Mouse (Mus musculus): ENCODE measurements at regions not wholly inside any gene's neighbourhood (a gene's known extent, or its start where the extent isn't known, plus 50 kb on each side); places are given as distances from the start of the nearest gene placed in this dataset.

- dilution Hi-C loops (cut with MboI; ENCODE audit: extremely low pct_ligation_motif_present, extremely low pct_unique_long_range_greater_than_20kb, low sequenced_read_pairs), result no loop called here
Measured at GRCm38 (mm10) chr9:33404691-33405090, 768.7 kb downstream of the Ets1 start.

DNA sequence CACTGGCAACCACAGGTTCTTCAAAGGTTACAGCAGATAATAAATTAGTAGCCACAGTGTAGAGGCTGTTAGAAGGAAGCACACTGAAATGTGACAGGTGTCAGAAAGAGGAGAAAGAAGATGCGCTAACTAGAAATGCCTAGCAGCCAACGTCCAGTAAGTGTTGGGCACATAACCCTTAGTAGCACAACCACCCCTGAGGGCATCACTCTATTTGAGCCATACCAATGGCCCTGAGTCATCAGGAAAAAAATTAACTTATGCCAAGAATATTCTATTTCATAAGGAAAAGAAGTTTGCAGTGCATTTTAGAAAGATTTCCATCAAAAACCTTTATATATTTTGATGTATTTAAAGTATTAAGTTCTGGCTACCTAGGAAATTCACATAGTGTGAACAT, 771.5 kb downstream of the Ets1 start:
- DNase-seq (ENCODE audit: extremely low read depth), result no peak
- TF ChIP-seq SMC3 (IDR thresholded peaks at IDR 0.05; ENCODE audit: low read depth, low read length) (no peak), MXI1 (IDR thresholded peaks at IDR 0.05; ENCODE audit: low read depth, low read length) (no peak), HCFC1 (IDR thresholded peaks at IDR 0.05; ENCODE audit: low read depth, low read length) (no peak), IRF4 (IDR thresholded peaks at IDR 0.05; ENCODE audit: low read depth, low read length) (no peak), USF2 (conservative IDR thresholded peaks at IDR 0.05; ENCODE audit: low read depth, low read length) (no peak), ZMIZ1 (IDR thresholded peaks at IDR 0.05; ENCODE audit: low read depth, low read length) (no peak), E2F4 (IDR thresholded peaks at IDR 0.05; ENCODE audit: insufficient replicate concordance, low read depth, low read length) (no peak), BHLHE40 (IDR thresholded peaks at IDR 0.05; ENCODE audit: low read depth, low read length) (no peak), GABPA (IDR thresholded peaks at IDR 0.05; ENCODE audit: insufficient replicate concordance, low read depth, low read length) (no peak), KAT2A (IDR thresholded peaks at IDR 0.05; ENCODE audit: insufficient replicate concordance, low read length) (no peak), CHD1 (IDR thresholded peaks at IDR 0.05; ENCODE audit: low read depth, low read length) (no peak), NELFE (IDR thresholded peaks at IDR 0.05; ENCODE audit: low read depth, low read length) (no peak)

More at GRCm38 (mm10) chr9:33404691-33405090, 768.7 kb downstream of the Ets1 start:
- no peak overlapping the region for H3K9ac ChIP-seq (ENCODE audit: insufficient read depth, low read depth)
- H3K36me3 ChIP-seq (replicated peaks in 1 of 2; ENCODE audit: control insufficient read depth in 1 of 2, insufficient read depth in 1 of 2, low read length in 1 of 2), result no peaks in the 10 kb centered on the region
- no peaks in the 10 kb centered on the region for H3K27me3 ChIP-seq (replicated peaks)
- TF ChIP-seq MAFK (IDR thresholded peaks at IDR 0.05; ENCODE audit: insufficient replicate concordance, low read length) (peak; percentile 82), SIN3A (IDR thresholded peaks at IDR 0.05; ENCODE audit: low read length) (no peak)
- no peaks in the 10 kb centered on the region for H3K79me2 ChIP-seq (replicated peaks; ENCODE audit: control insufficient read depth, extremely low read depth, insufficient read depth, poor library complexity, severe bottlenecking)
- no peak overlapping the region for H3K4me3 ChIP-seq (replicated peaks in 1 of 3; ENCODE audit: low read depth in 2 of 3, low read length in 2 of 3, poor library complexity in 1 of 3)
- H3K4me1 ChIP-seq (ENCODE audit: control insufficient read depth in 1 of 2, insufficient read depth in 2 of 2), result no peaks in the 10 kb centered on the region
- H3K27ac ChIP-seq (ENCODE audit: insufficient read depth, low read depth), result no peak overlapping the region
- no peak overlapping the region for H3K4me2 ChIP-seq (ENCODE audit: insufficient read depth, low read depth, poor library complexity, severe bottlenecking)
- in situ Hi-C loops (cut with MboI; ENCODE audit: low pct_ligation_motif_present, low pct_unique_long_range_greater_than_20kb, low sequenced_read_pairs), result no loop called here
- H3K9me3 ChIP-seq (replicated peaks; ENCODE audit: low read length), result peaks cover 4% of the 10 kb centered on the region
- no peak for DNase-seq (ENCODE audit: extremely low read depth)

GRCm38 (mm10) chr9:33423781-33424180, 787.8 kb downstream of the Ets1 start:
- no peak overlapping the region for H3K9ac ChIP-seq (ENCODE audit: insufficient read depth, low read depth)

More for the DNA sequence above, 771.5 kb downstream of the Ets1 start:
- Histone ChIP-seq H3K9ac (ENCODE audit: insufficient read depth, low read depth) (no peak overlapping the region), H3K9me3 (replicated peaks; ENCODE audit: low read length) (peaks cover 4% of the 10 kb centered on the region), H3K36me3 (replicated peaks in 1 of 2; ENCODE audit: control insufficient read depth in 1 of 2, insufficient read depth in 1 of 2, low read length in 1 of 2) (no peaks in the 10 kb centered on the region), H3K79me2 (replicated peaks; ENCODE audit: control insufficient read depth, extremely low read depth, insufficient read depth, poor library complexity, severe bottlenecking) (no peaks in the 10 kb centered on the region), H3K4me3 (replicated peaks in 1 of 3; ENCODE audit: low read depth in 2 of 3, low read length in 2 of 3, poor library complexity in 1 of 3) (no peak overlapping the region), H3K4me1 (ENCODE audit: control insufficient read depth in 1 of 2, insufficient read depth in 2 of 2) (no peaks in the 10 kb centered on the region), H3K27ac (ENCODE audit: insufficient read depth, low read depth) (no peak overlapping the region), H3K4me2 (ENCODE audit: insufficient read depth, low read depth, poor library complexity, severe bottlenecking) (no peak overlapping the region), H3K27me3 (replicated peaks) (no peaks in the 10 kb centered on the region)
- dilution Hi-C loops (cut with MboI; ENCODE audit: extremely low pct_ligation_motif_present, extremely low pct_unique_long_range_greater_than_20kb, low sequenced_read_pairs) (no loop called here), in situ Hi-C loops (cut with MboI; ENCODE audit: low pct_ligation_motif_present, low pct_unique_long_range_greater_than_20kb, low sequenced_read_pairs) (no loop called here)

More at GRCm38 (mm10) chr9:33423781-33424180, 787.8 kb downstream of the Ets1 start:
- H3K4me1 ChIP-seq (ENCODE audit: control insufficient read depth in 1 of 2, insufficient read depth in 2 of 2), result peaks cover 0 to 5% of the 10 kb centered on the region in 2 experiments; a peak in 2 of 4 replicates
- no peak for DNase-seq (ENCODE audit: extremely low read depth)
- no peak overlapping the region for H3K4me3 ChIP-seq (replicated peaks in 1 of 3; ENCODE audit: low read depth in 2 of 3, low read length in 2 of 3, poor library complexity in 1 of 3)
- TF ChIP-seq KAT2A (IDR thresholded peaks at IDR 0.05; ENCODE audit: insufficient replicate concordance, low read length) (no peak), MAZ (IDR thresholded peaks at IDR 0.05; ENCODE audit: low read depth, low read length) (no peak)
- in situ Hi-C loops (cut with MboI; ENCODE audit: low pct_ligation_motif_present, low pct_unique_long_range_greater_than_20kb, low sequenced_read_pairs), result no loop called here
- H3K79me2 ChIP-seq (replicated peaks; ENCODE audit: control insufficient read depth, extremely low read depth, insufficient read depth, poor library complexity, severe bottlenecking), result no peaks in the 10 kb centered on the region
- H3K27ac ChIP-seq (ENCODE audit: insufficient read depth, low read depth), result no peak overlapping the region
- dilution Hi-C loops (cut with MboI; ENCODE audit: extremely low pct_ligation_motif_present, extremely low pct_unique_long_range_greater_than_20kb, low sequenced_read_pairs), result no loop called here
- H3K9me3 ChIP-seq (replicated peaks; ENCODE audit: low read length), result no peaks in the 10 kb centered on the region
- no peaks in the 10 kb centered on the region for H3K36me3 ChIP-seq (replicated peaks in 1 of 2; ENCODE audit: control insufficient read depth in 1 of 2, insufficient read depth in 1 of 2, low read length in 1 of 2)
- no peak overlapping the region for H3K4me2 ChIP-seq (ENCODE audit: insufficient read depth, low read depth, poor library complexity, severe bottlenecking)
- no peaks in the 10 kb centered on the region for H3K27me3 ChIP-seq (replicated peaks)
